Mouse (Mus musculus) thymus, postnatal 0 days (tissue): ENCODE measurements around the gene Prrc2a. TPM values are rescaled to one million over a fixed set of nuclear protein-coding genes. Genes with fewer than 3 reads are reported as not detected.

Experiments
- DNase-seq: peaks from one replicate; pipeline ENCODE4 v3.0.0-alpha.2; 2015; ENCODE audit warnings: low spot score
- polyA plus RNA-seq: library from polyadenylated mRNA; unstranded; fragments of >200 nt; fragmentation: Nextera tagmentation; extraction: Ambion mirVana; gene quantifications from 2 replicates; pipeline ENCODE4 v1.2.1, GENCODE M21; 2015

Prrc2a gene
- polyA plus RNA-seq, 1 experiment from 2014 or later = 113 TPM

DNA sequence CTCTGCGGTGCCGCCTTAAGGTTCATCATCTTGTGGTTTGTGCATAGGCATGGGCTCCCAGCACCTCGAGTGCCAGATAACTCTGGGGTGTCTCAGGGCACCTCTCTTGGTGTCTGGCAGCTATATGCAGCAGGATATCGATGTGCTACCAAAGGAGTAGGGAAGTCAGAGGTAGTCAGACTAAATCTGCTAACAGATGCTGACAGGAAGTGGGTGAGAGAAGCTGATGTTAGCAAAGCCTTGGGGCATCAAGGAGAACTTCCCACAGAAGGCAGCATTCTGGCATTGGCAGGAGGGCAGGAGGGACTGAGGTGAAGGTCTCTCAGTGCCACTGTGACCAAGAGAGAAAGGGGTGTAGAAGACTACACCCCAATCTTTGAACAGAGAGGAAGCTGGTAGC is 25.4 kb upstream of the Prrc2a start:
- peak; percentile 73 for DNase-seq

GRCm38 (mm10) chr17:35189186-35189585 is 24.5 kb upstream of the Prrc2a start:
- peak; percentile 33 for DNase-seq

- DNase-seq = no peak
These were observed 23.4 kb upstream of the Prrc2a start, which contains the start of gene Lst1 for GRCm38 (mm10) chr17:35187959-35188610. Gene Lst1 (minus strand): TSS chr17:35188439.

- no peak for DNase-seq
These were observed 22.6 kb upstream of the Prrc2a start for GRCm38 (mm10) chr17:35187345-35187744.

GRCm38 (mm10) chr17:35186681-35187080 is 22.0 kb upstream of the Prrc2a start:
- DNase-seq = peak; percentile 71

- DNase-seq = peak; percentile 85
These were observed 21.2 kb upstream of the Prrc2a start for GRCm38 (mm10) chr17:35185639-35186611.

GRCm38 (mm10) chr17:35180093-35180492 is 15.4 kb upstream of the Prrc2a start:
- DNase-seq = no peak

DNA sequence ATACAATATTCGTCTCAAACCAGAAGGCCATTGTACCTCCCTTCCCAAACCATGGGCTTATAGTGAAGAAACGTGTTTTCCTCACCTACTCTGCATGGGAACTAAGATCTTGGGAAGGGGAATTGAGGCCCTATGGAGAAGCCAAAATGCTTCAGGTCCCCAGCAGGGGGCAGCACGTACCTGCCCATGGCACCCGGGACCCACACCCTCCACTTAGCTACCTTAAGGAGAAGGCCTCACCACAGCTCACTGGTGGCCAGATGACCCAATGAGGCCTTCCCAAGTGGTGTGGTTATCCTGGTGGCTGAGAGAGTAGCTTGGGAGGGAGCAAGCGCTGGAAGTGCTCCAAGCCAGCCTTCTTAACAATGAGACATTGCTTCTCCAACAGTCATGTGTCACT is 13.8 kb upstream of the Prrc2a start:
- DNase-seq = peak; percentile 80

DNA sequence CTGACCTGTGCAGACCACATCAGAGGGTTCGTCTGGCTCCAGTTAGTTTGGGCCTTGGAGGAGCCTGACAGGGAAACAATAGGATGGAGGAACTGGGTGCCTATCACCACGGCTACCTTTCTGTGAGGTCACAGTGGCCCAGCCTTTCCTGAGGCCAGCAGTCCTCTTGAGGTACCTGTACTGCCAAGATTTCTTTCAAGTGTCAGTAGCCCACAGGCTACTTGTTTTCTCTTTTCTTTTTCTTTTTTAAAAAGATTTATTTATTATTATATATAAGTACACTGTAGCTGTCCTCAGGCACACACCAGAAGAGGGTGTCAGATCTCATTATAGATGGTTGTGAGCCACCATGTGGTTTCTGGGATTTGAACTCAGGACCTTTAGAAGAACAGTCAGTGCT is 11.3 kb upstream of the Prrc2a start, which contains the start of gene Aif1:
Aif1 (minus strand) TSS at position 101 of the 400 bp plus-strand sequence.
- no peak for DNase-seq

- no peak for DNase-seq
These were observed 10.7 kb upstream of the Prrc2a start for GRCm38 (mm10) chr17:35175382-35175781.

DNA sequence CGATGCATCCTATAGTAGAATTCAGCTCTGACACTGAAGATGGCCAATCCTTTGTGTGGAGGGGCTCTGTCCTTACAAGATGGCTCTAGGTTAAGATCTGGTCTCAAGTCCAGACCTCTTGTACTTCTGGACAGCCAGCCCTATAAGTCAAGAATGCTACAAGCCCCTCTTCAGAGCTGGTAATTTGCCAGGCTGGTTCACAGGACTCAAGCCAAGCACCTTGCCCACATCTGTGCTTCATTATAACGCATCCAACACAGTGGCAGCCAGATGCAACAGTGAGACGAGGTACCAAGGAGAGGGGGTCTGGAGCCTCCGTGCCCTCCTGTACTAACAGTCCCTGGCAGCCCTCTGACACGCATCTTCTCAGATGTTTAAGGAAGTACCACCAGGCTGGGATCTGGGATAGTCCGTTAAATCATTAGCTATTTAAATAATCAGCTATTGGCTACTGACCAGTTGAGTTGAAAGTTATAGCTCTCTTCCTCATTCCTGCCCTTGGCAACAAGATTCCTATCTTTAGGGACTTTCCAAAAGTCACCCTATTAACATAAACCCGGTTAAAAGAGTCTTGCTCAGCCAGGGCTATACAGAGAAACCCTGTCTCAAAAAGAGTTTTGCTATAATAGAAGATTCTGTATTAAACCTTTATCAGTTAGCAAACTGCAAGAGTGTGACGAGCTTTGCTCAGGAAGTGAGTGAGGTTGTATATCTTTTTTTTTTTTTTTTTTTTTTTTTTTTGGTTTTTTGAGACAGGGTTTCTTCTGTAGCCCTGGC is 9.7 kb upstream of the Prrc2a start:
- no peak for DNase-seq

DNA sequence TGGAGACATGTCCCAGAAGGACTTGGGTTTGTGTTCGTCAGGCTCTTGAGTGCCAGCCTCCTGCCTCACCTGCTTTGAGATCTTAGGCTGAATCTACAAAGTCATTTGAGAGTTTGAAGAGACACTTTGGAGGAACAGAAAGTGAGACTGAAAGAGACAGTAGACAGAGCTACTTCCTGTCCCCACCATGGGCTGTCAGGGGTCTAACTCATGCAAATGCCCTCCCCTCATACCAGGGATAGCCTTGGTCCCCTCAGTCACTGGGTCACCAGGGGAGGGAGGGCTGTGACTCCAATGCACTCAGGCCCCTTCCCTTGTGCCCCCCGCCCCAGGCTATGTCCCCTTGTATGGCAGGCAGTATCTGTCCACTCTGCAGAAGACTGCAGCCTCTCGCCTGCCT is 8.6 kb upstream of the Prrc2a start:
- DNase-seq = peak; percentile 48

DNA sequence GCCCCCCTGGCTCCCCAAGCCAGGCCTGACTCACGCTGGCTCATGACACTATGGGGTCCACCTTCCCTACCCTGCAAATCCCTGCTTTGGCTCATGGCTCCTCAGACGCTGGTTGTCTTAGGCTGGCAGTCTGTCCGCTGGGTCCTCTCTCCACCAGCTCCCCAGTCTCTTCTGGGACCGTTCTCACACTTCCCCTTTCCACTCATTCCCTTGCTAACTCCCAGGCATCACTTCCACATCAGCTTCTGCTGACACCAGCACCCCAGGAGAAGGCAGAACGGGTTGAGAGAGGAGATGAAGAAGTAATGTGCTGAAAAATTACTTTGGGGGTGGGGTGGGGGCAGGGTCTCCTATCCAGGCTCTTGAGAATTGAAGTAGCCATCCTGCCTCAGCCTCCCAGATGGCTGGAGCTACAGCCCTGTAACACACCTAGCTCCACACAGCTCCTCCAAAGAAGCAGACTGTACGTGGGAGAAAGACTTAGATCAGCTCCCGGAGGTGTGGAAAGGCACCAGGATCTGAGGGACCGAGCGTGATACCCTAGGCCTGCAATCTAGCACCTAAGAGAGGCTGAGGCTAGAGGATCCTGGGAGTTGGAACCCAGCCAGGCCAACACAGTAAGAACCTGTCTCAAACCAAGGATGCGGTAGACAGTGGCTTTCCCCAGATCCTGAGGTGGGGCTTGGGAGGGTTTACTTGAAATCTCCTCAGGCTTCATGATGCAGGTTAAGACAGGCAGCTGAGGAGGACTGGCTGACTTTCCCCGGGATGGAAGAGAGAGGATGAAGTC is 7.9 kb upstream of the Prrc2a start:
- DNase-seq = no peak

- DNase-seq = peak; percentile 84
These were observed 4.0 kb upstream of the Prrc2a start for GRCm38 (mm10) chr17:35168541-35169207.

DNA sequence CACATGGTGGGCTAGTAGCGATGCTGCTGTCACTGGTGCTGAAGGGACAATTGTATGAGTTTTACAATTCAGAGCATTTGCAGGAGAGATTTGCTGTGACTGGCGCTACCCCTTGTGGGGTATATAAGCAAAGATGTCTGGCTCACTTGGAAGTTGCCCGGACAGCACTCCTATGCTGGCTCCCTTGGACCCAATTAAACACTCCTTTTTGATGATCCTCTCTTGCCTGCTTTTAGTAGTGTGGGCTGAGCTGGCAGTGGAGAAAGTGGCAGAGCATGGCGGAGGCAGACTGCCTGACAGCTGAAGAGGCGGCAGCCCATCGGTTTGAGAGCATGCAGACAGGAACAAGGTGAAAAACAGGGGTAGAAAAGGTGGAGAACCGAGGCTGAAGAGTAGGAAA is 3.1 kb upstream of the Prrc2a start:
- DNase-seq = no peak

- peak; percentile 89 for DNase-seq
These were observed 1.8 kb upstream of the Prrc2a start for GRCm38 (mm10) chr17:35166352-35167035.

DNA sequence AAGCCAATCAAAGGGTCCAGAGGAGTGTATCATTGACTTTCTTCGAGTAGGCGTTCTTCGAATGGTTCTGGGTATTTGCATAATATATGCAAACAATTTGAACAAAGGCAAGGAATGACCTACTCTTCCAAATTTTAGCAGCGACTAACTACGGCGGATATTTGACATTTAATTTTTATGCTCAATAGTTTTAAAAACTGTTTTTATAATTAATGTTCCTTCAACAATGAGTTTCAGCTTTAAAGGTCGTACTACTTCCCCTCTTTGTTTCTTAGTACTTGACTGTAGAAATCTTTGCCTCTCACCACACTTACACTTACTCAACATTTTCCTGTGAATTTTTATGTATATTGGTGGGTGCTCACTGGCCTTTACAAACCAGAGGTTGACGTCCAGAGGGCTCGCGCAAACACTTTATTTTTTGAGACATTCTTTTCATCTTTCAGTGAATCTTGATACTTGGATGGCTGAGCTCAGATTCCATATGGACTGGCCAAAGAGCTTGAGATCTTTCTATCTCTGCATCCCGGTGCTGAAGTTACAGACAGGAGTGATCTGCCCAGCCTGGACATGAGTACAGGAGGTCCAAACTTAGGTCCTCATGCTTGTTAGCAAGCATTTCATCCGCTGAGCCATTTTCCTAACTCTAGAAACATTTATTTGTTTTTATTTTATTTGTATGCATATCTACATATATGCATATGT is 906 bp upstream of the Prrc2a start:
- DNase-seq = no peak

DNA sequence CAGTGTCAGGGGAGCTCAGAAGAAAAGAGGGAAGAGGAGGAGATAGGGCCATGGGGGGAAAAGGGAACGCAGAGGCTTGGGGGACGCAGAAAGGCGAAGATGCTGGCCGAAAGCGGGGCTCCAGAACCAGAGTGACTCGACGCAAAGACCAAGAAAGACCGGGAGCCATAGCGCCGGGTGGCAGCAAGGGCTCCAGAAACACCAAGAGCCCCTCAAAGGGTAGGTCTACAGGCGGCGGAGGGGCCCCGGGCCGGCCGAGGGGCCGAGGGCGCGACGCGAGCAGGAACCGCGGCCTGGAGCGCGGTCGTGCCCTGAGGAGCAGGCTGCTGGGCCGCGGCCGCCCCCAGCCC is 504 bp downstream of the Prrc2a start:
- DNase-seq = no peak
